ENCODE assay signal across 19 mouse cellular contexts in genomic region chr2:32636617-32637016, GRCm38 (mm10). TPM values are rescaled to one million over a fixed set of nuclear protein-coding genes. Genes with fewer than 3 reads are reported as not detected.
A peak's percentile ranks its signal among the peaks of the same experiment; 100 is the strongest.
DNase-seq lines count a peak whose midpoint lies in the region; ATAC-seq lines count a peak whose summit lies in the region.
"Had no signal": no experiment of that assay in that cellular context is flagged by ENCODE, and none has a peak within 500 bp of the region (broad histone marks: within the 10 kb centered on the region; RNA-seq: fewer than 3 reads in every experiment).

No protein-coding gene starts in this region.

- no peak for ATAC-seq in heart, embryonic 11.5 days (replicated peaks; ENCODE audit: insufficient number of reproducible peaks, low FRiP score, low TSS enrichment)
- ATAC-seq in kidney, embryonic 16.5 days (ENCODE audit: low FRiP score, low TSS enrichment): no peak
- no peak for ATAC-seq in limb, embryonic 12.5 days (ENCODE audit: insufficient number of reproducible peaks, insufficient read depth, low FRiP score, low TSS enrichment, low read depth)
- no peak for ATAC-seq in granulocyte monocyte progenitor cell, adult 5-6 weeks (replicated peaks; ENCODE audit: poor library complexity, severe bottlenecking)
- ATAC-seq: hindbrain, embryonic 16.5 days; Patski had no signal

- no peaks in the 10 kb centered on the region for H3K9me3 ChIP-seq in heart, embryonic 11.5 days (replicated peaks; ENCODE audit: control insufficient read depth, low read length)
- no peaks in the 10 kb centered on the region for H3K9me3 ChIP-seq in kidney, embryonic 16.5 days (ENCODE audit: low read length)
- H3K9me3 ChIP-seq in embryonic facial prominence, embryonic 10.5 days: no peaks in the 10 kb centered on the region
- no peaks in the 10 kb centered on the region for H3K9me3 ChIP-seq in limb, embryonic 12.5 days
- H3K9me3 ChIP-seq: megakaryocyte, embryonic 14.5 days; neural tube, embryonic 13.5 days had no signal

- no peak overlapping the region for H3K4me3 ChIP-seq in heart, embryonic 11.5 days (ENCODE audit: low read depth, low read length)
- H3K4me3 ChIP-seq in kidney, embryonic 16.5 days (ENCODE audit: low read length): no peak overlapping the region
- no peak overlapping the region for H3K4me3 ChIP-seq in embryonic facial prominence, embryonic 10.5 days
- no peak overlapping the region for H3K4me3 ChIP-seq in limb, embryonic 12.5 days (replicated peaks)
- H3K4me3 ChIP-seq: megakaryocyte, embryonic 14.5 days; neural tube, embryonic 13.5 days had no signal

- H3K36me3 ChIP-seq in heart, embryonic 11.5 days (ENCODE audit: control insufficient read depth, insufficient read depth, low read length): 0 out of 2 replicates have a peak, but pooled peaks cover 4% of the 10 kb centered on the region
- H3K36me3 ChIP-seq in kidney, embryonic 16.5 days (ENCODE audit: insufficient read depth, low read length): no peaks in the 10 kb centered on the region
- H3K36me3 ChIP-seq in embryonic facial prominence, embryonic 10.5 days (replicated peaks): no peaks in the 10 kb centered on the region; the same call in 1 of the 2 replicates
- H3K36me3 ChIP-seq in limb, embryonic 12.5 days: no peaks in the 10 kb centered on the region; the same call in 1 of the 2 replicates

- DNase-seq in heart, adult 9 months (ENCODE audit: low spot score in 2 of 2): no peak
- DNase-seq in kidney, postnatal 4 days: no peak
- DNase-seq in embryonic facial prominence, embryonic 10.5 days (ENCODE audit: low spot score): no peak
- DNase-seq in frontal cortex, postnatal 10 days (ENCODE audit: low spot score in 2 of 2): no peak
- DNase-seq: B cell, adult 2 months; cerebellum, postnatal 36 days; gastrocnemius, postnatal 36 days; kidney, adult 9 months; lung, embryonic 14.5 days; right cerebral cortex, postnatal 4 days; thymus, adult 2 months had no signal

- 69% methylated on average over 7 of the region's 7 CpGs for WGBS in heart, embryonic 11.5 days (ENCODE audit: insufficient replicate concordance)
- WGBS in kidney, embryonic 16.5 days: 68% methylated on average over 7 of the region's 7 CpGs
- 77% methylated on average over 7 of the region's 7 CpGs for WGBS in embryonic facial prominence, embryonic 10.5 days
- 86% methylated on average over 7 of the region's 7 CpGs for WGBS in limb, embryonic 12.5 days

- H3K4me2 ChIP-seq in heart, embryonic 11.5 days: no peak overlapping the region
- no peak overlapping the region for H3K4me2 ChIP-seq in kidney, embryonic 16.5 days (replicated peaks; ENCODE audit: low read depth, low read length)
- no peak overlapping the region for H3K4me2 ChIP-seq in limb, embryonic 12.5 days
- H3K4me2 ChIP-seq: lung, embryonic 14.5 days; neural tube, embryonic 13.5 days had no signal

- H3K4me1 ChIP-seq in heart, embryonic 11.5 days (ENCODE audit: control insufficient read depth, insufficient read depth, low read length): peaks cover 23% of the 10 kb centered on the region
- H3K4me1 ChIP-seq in kidney, embryonic 16.5 days (ENCODE audit: insufficient read depth, low read length): peaks cover 29% of the 10 kb centered on the region
- H3K4me1 ChIP-seq in embryonic facial prominence, embryonic 10.5 days: peaks cover 54% of the 10 kb centered on the region
- peaks cover 14% of the 10 kb centered on the region for H3K4me1 ChIP-seq in limb, embryonic 12.5 days (replicated peaks)

- no peaks in the 10 kb centered on the region for H3K27me3 ChIP-seq in heart, embryonic 11.5 days (ENCODE audit: control insufficient read depth, insufficient read depth, low read length)
- H3K27me3 ChIP-seq in kidney, embryonic 16.5 days (ENCODE audit: insufficient read depth, low read length): no peaks in the 10 kb centered on the region
- H3K27me3 ChIP-seq in embryonic facial prominence, embryonic 10.5 days (replicated peaks; ENCODE audit: low read depth, poor library complexity, severe bottlenecking): no peaks in the 10 kb centered on the region
- H3K27me3 ChIP-seq in limb, embryonic 12.5 days: no peaks in the 10 kb centered on the region
- H3K27me3 ChIP-seq: megakaryocyte, embryonic 14.5 days; neural tube, embryonic 13.5 days; Patski had no signal

- peak overlapping the region; percentile 85; the same call in 1 of the 2 replicates for H3K27ac ChIP-seq in heart, embryonic 11.5 days (ENCODE audit: low read depth, low read length)
- peak overlapping the region; percentile 72 for H3K27ac ChIP-seq in kidney, embryonic 16.5 days (ENCODE audit: low read length)
- peak overlapping the region; percentile 59 for H3K27ac ChIP-seq in embryonic facial prominence, embryonic 10.5 days (replicated peaks)
- peak overlapping the region; percentile 69 for H3K27ac ChIP-seq in limb, embryonic 12.5 days

- no peak overlapping the region for H3K9ac ChIP-seq in heart, embryonic 11.5 days (ENCODE audit: low read depth, low read length)
- H3K9ac ChIP-seq in kidney, embryonic 16.5 days (replicated peaks; ENCODE audit: low read length): no peak overlapping the region
- H3K9ac ChIP-seq in limb, embryonic 12.5 days (replicated peaks): no peak overlapping the region
- H3K9ac ChIP-seq: lung, embryonic 14.5 days; neural tube, embryonic 13.5 days had no signal

RNA-seq across cellular contexts. Expression of gene Eng, which starts 9.8 kb away (rescaled TPM):
- polyA plus RNA-seq in heart, embryonic 11.5 days (2014; fragmentation: Nextera tagmentation; extraction: Ambion mirVana): 113 and 127 TPM in 2 replicates
- 93.6 and 98.7 TPM in 2 replicates for polyA plus RNA-seq in kidney, embryonic 16.5 days (2015; fragmentation: Nextera tagmentation; extraction: Ambion mirVana)
- 23.7 and 25.5 TPM in 2 replicates for polyA plus RNA-seq in embryonic facial prominence, embryonic 10.5 days (2016; fragmentation: Nextera tagmentation; extraction: Ambion mirVana)
- 24.7 and 25.7 TPM in 2 replicates for polyA plus RNA-seq in limb, embryonic 12.5 days (2016; fragmentation: Nextera tagmentation; extraction: Ambion mirVana)
- total RNA-seq in granulocyte monocyte progenitor cell, adult 5-6 weeks (2014; fragmentation: Nextera tagmentation): 11.0 and 28.9 TPM in 2 replicates
- total RNA-seq in granulocyte monocyte progenitor cell, adult 5-6 weeks (2017): 4.0 and 6.0 TPM in 2 replicates

RNA-seq across cellular contexts. Expression of gene Ak1, which starts 15.1 kb away (rescaled TPM):
- polyA plus RNA-seq in heart, embryonic 11.5 days (2014; fragmentation: Nextera tagmentation; extraction: Ambion mirVana): 212 and 221 TPM in 2 replicates
- polyA plus RNA-seq in kidney, embryonic 16.5 days (2015; fragmentation: Nextera tagmentation; extraction: Ambion mirVana): 35.7 and 39.1 TPM in 2 replicates
- 20.5 and 24.7 TPM in 2 replicates for polyA plus RNA-seq in embryonic facial prominence, embryonic 10.5 days (2016; fragmentation: Nextera tagmentation; extraction: Ambion mirVana)
- 34.3 and 34.4 TPM in 2 replicates for polyA plus RNA-seq in limb, embryonic 12.5 days (2016; fragmentation: Nextera tagmentation; extraction: Ambion mirVana)
- total RNA-seq in granulocyte monocyte progenitor cell, adult 5-6 weeks (2014; fragmentation: Nextera tagmentation): 3.4 TPM in 1 of 2 replicates, not detected in the other
- 0.78 and 3.3 TPM in 2 replicates for total RNA-seq in granulocyte monocyte progenitor cell, adult 5-6 weeks (2017)

RNA-seq across cellular contexts. Expression of gene St6galnac6, which starts 37.1 kb away (rescaled TPM):
- 8.3 and 9.3 TPM in 2 replicates for polyA plus RNA-seq in heart, embryonic 11.5 days (2014; fragmentation: Nextera tagmentation; extraction: Ambion mirVana)
- polyA plus RNA-seq in kidney, embryonic 16.5 days (2015; fragmentation: Nextera tagmentation; extraction: Ambion mirVana): 18.5 and 18.6 TPM in 2 replicates
- polyA plus RNA-seq in embryonic facial prominence, embryonic 10.5 days (2016; fragmentation: Nextera tagmentation; extraction: Ambion mirVana): 17.1 and 17.3 TPM in 2 replicates
- 23.4 and 23.7 TPM in 2 replicates for polyA plus RNA-seq in limb, embryonic 12.5 days (2016; fragmentation: Nextera tagmentation; extraction: Ambion mirVana)
- total RNA-seq in granulocyte monocyte progenitor cell, adult 5-6 weeks (2014; fragmentation: Nextera tagmentation): 16.2 and 19.0 TPM in 2 replicates
- total RNA-seq in granulocyte monocyte progenitor cell, adult 5-6 weeks (2017): 11.3 and 14.2 TPM in 2 replicates

RNA-seq across cellular contexts. Expression of gene St6galnac4, which starts 49.7 kb away (rescaled TPM):
- 32.9 and 40.9 TPM in 2 replicates for polyA plus RNA-seq in heart, embryonic 11.5 days (2014; fragmentation: Nextera tagmentation; extraction: Ambion mirVana)
- polyA plus RNA-seq in kidney, embryonic 16.5 days (2015; fragmentation: Nextera tagmentation; extraction: Ambion mirVana): 24.7 TPM in 2 replicates
- 25.1 and 26.4 TPM in 2 replicates for polyA plus RNA-seq in embryonic facial prominence, embryonic 10.5 days (2016; fragmentation: Nextera tagmentation; extraction: Ambion mirVana)
- 29.8 and 29.9 TPM in 2 replicates for polyA plus RNA-seq in limb, embryonic 12.5 days (2016; fragmentation: Nextera tagmentation; extraction: Ambion mirVana)
- 37.5 and 51.7 TPM in 2 replicates for total RNA-seq in granulocyte monocyte progenitor cell, adult 5-6 weeks (2014; fragmentation: Nextera tagmentation)
- 26.0 and 31.9 TPM in 2 replicates for total RNA-seq in granulocyte monocyte progenitor cell, adult 5-6 weeks (2017)
